Mouse (Mus musculus): ENCODE measurements at regions not wholly inside any gene's neighbourhood (a gene's known extent, or its start where the extent isn't known, plus 50 kb on each side); places are given as distances from the start of the nearest gene placed in this dataset.

GRCm38 (mm10) chr3:61285924-61286520, 75.4 kb upstream of the Rap2b start:
- TF ChIP-seq MYOG (IDR thresholded peaks at IDR 0.05; ENCODE audit: control insufficient read depth, extremely low read depth, insufficient read length) (no peak), CTCF (IDR thresholded peaks at IDR 0.05; ENCODE audit: control insufficient read depth, insufficient read depth, insufficient read length) (no peak), FOSL1 (IDR thresholded peaks at IDR 0.05; ENCODE audit: insufficient read depth, low read length, poor library complexity, severe bottlenecking) (no peak)
